Mouse (Mus musculus): Measurements from ENCODE around the gene Cd4.

- no peak for TF ChIP-seq POLR2A (IDR thresholded peaks at IDR 0.05; ENCODE audit: low read depth, low read length)
- TF ChIP-seq CTCF (IDR thresholded peaks at IDR 0.05; ENCODE audit: extremely low read depth, insufficient read length, insufficient replicate concordance, low read depth, low read length): no peak
Measured at GRCm38 (mm10) chr6:124820891-124821290, 67.1 kb downstream of the Cd4 start.

Data from small intestine, adult 2 months (tissue).